Mouse (Mus musculus) liver, embryonic 14.5 days (tissue): Measurements from ENCODE around the gene Idi1.
"Not testable (repeated sequence)": the region's sequence is repeated elsewhere in the genome, so short reads cannot be mapped to it uniquely, and the experiment has no call there.

Experiments used
- CTCF ChIP-seq: IDR thresholded peaks from 2 replicates; pipeline ENCODE4 v1.5.1; 2016; ENCODE audit warnings: antibody characterized with exemption, low read depth, control low read depth
- EP300 ChIP-seq: IDR thresholded peaks from 2 replicates; pipeline ENCODE4 v1.6.1; 2016; ENCODE audit warnings: antibody characterized with exemption, low read depth

GRCm38 (mm10) chr13:8905986-8906385, 20.7 kb downstream of the Idi1 start:
- TF ChIP-seq CTCF, EP300: not testable (repeated sequence)
